18 mouse cellular contexts compared by ENCODE assay signal in the genomic region with DNA sequence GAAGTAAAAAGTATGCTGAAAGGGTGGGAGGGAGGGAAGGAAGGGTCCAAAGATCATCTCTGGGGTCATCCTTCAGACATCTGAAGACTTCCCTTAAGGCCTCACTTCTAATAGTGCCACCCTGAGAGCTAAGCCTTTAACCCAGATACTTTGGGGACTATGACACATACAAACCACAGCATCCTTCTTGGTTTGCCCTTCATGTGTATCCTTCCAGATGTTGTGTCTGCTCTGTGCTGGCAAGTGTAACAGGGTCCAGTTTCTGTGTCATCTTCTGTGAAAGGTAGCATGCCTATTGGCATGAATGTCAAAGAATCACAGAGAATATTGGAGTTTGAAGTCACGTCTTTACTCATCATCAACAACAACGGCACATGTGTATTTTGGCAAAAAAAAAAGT.
"Had no signal": no experiment of that assay in that cellular context is flagged by ENCODE, and none has a peak within 500 bp of the region (broad histone marks: within the 10 kb centered on the region; RNA-seq: fewer than 3 reads in every experiment).

No protein-coding gene starts in this region.

- H3K4me1 ChIP-seq: liver, embryonic 15.5 days; megakaryocyte, embryonic 14.5 days; midbrain, embryonic 13.5 days; midbrain, embryonic 15.5 days; neural tube, embryonic 12.5 days had no signal

- H3K9ac ChIP-seq: liver, embryonic 15.5 days; liver, postnatal 0 days; lung, embryonic 15.5 days; midbrain, embryonic 13.5 days; midbrain, embryonic 15.5 days; neural tube, embryonic 12.5 days had no signal

- ATAC-seq: liver, postnatal 0 days; midbrain, embryonic 13.5 days; midbrain, embryonic 15.5 days had no signal

- H3K9me3 ChIP-seq: liver, embryonic 15.5 days; lung, embryonic 15.5 days; midbrain, embryonic 13.5 days; midbrain, embryonic 15.5 days; neural tube, embryonic 12.5 days had no signal

- H3K27ac ChIP-seq: liver, embryonic 15.5 days; lung, embryonic 15.5 days; midbrain, embryonic 13.5 days; midbrain, embryonic 15.5 days; neural tube, embryonic 12.5 days had no signal

- H3K4me3 ChIP-seq: liver, embryonic 15.5 days; lung, embryonic 15.5 days; megakaryocyte, embryonic 14.5 days; midbrain, embryonic 13.5 days; midbrain, embryonic 15.5 days; myocyte; neural tube, embryonic 12.5 days had no signal

- H3K27me3 ChIP-seq: liver, embryonic 15.5 days; lung, embryonic 15.5 days; megakaryocyte, embryonic 14.5 days; midbrain, embryonic 13.5 days; midbrain, embryonic 15.5 days; neural tube, embryonic 12.5 days had no signal

- H3K36me3 ChIP-seq: liver, embryonic 15.5 days; lung, embryonic 15.5 days; midbrain, embryonic 13.5 days; midbrain, embryonic 15.5 days; neural tube, embryonic 12.5 days had no signal

- H3K4me2 ChIP-seq: liver, embryonic 15.5 days; lung, embryonic 15.5 days; midbrain, embryonic 11.5 days; midbrain, embryonic 13.5 days; midbrain, embryonic 15.5 days; neural tube, embryonic 12.5 days had no signal

- DNase-seq: liver, postnatal 0 days; lung, adult 2 months; lung, postnatal 10 days; lung, postnatal 4 days; right cerebral cortex, postnatal 25 days; right cerebral cortex, postnatal 4 days; spleen, adult 18-20 months; thymus, adult 18-20 months; thymus, postnatal 14 days; thymus, postnatal 36 days had no signal
